Mouse (Mus musculus) liver, embryonic 15.5 days (tissue): Measurements from ENCODE around the gene Zcchc14. TPM values are rescaled to one million over a fixed set of nuclear protein-coding genes. Genes with fewer than 3 reads are reported as not detected.

Source experiments
- ATAC-seq: fragments of 200-750 bp; cut with Nextera tagmentation; 2 replicates; pipeline ENCODE4 v1.8.0; 2017; ENCODE audit warnings: moderate number of reproducible peaks, mild to moderate bottlenecking, moderate library complexity; ENCODE audit not compliant: insufficient read depth
- H3K27ac ChIP-seq: fragments of 300-500 bp; sonication (generic); replicated peaks from 2 replicates; pipeline ENCODE4 v1.5.1; 2015; ENCODE audit warnings: mild to moderate bottlenecking, inconsistent platforms
- H3K27me3 ChIP-seq: fragments of 300-500 bp; sonication (generic); 2 replicates; pipeline ENCODE4 v1.6.1; 2015; ENCODE audit warnings: mild to moderate bottlenecking, inconsistent platforms
- H3K36me3 ChIP-seq: fragments of 300-500 bp; sonication (generic); replicated peaks from 2 replicates; pipeline ENCODE4 v1.6.1; 2015; ENCODE audit warnings: moderate library complexity, mild to moderate bottlenecking, inconsistent platforms
- H3K4me1 ChIP-seq: fragments of 300-500 bp; sonication (generic); replicated peaks from 2 replicates; pipeline ENCODE4 v1.6.1; 2015; ENCODE audit warnings: inconsistent platforms
- H3K4me2 ChIP-seq: fragments of 300-500 bp; sonication (generic); 2 replicates; pipeline ENCODE4 v1.6.1; 2015; ENCODE audit warnings: moderate library complexity, mild to moderate bottlenecking, inconsistent platforms
- H3K4me3 ChIP-seq: fragments of 300-500 bp; sonication (generic); replicated peaks from 2 replicates; pipeline ENCODE4 v1.5.1; 2015; ENCODE audit warnings: mild to moderate bottlenecking, inconsistent platforms
- H3K9ac ChIP-seq: fragments of 300-500 bp; sonication (generic); 2 replicates; pipeline ENCODE4 v1.6.1; 2015; ENCODE audit warnings: moderate library complexity, mild to moderate bottlenecking, inconsistent platforms
- H3K9me3 ChIP-seq: fragments of 300-500 bp; sonication (generic); replicated peaks from 2 replicates; pipeline ENCODE4 v1.6.1; 2016; ENCODE audit warnings: inconsistent platforms
- WGBS: fragments of 180-500 bp; shearing (Covaris S2); methylation state at CpG from one replicate; pipeline ENCODE4 v1.1.7; 2015; ENCODE audit warnings: mixed read lengths; ENCODE audit not compliant: insufficient replicate concordance; 5-methylcytosine and 5-hydroxymethylcytosine counted together
- polyA plus RNA-seq: library from polyadenylated mRNA; unstranded; fragments of >200 nt; fragmentation: Nextera tagmentation; extraction: Ambion mirVana; gene quantifications from 2 replicates; pipeline ENCODE4 v1.2.1, GENCODE M21; 2015

The Zcchc14 gene
- polyA plus RNA-seq, 1 experiment from 2014 or later: 0.89 TPM

GRCm38 (mm10) chr8:121663101-121663500 is 10.4 kb upstream of the Zcchc14 start:
- H3K27ac ChIP-seq: no peak overlapping the region
- ATAC-seq: no peak
- H3K27me3 ChIP-seq: peaks cover 17% of the 10 kb centered on the region; the same call in 1 of the 2 replicates
- no peak overlapping the region for H3K4me2 ChIP-seq
- H3K36me3 ChIP-seq: no peaks in the 10 kb centered on the region
- no peaks in the 10 kb centered on the region for H3K9me3 ChIP-seq
- no peaks in the 10 kb centered on the region for H3K4me1 ChIP-seq
- no peak overlapping the region for H3K4me3 ChIP-seq
- WGBS: 73% methylated on average over 12 of the region's 12 CpGs
- no peak overlapping the region for H3K9ac ChIP-seq

- ATAC-seq: no peak
- H3K27me3 ChIP-seq: peaks cover 20% of the 10 kb centered on the region
Observed at GRCm38 (mm10) chr8:121661631-121662357, 9.1 kb upstream of the Zcchc14 start.

GRCm38 (mm10) chr8:121660602-121661001 is 7.9 kb upstream of the Zcchc14 start:
- Histone ChIP-seq H3K27ac (no peak overlapping the region), H3K4me1 (no peaks in the 10 kb centered on the region), H3K27me3 (peaks cover 23% of the 10 kb centered on the region), H3K9ac (no peak overlapping the region), H3K4me3 (no peak overlapping the region), H3K36me3 (no peaks in the 10 kb centered on the region), H3K4me2 (no peak overlapping the region), H3K9me3 (no peaks in the 10 kb centered on the region)
- 66% methylated on average over 15 of the region's 15 CpGs for WGBS
- no peak for ATAC-seq

More at GRCm38 (mm10) chr8:121661631-121662357, 9.1 kb upstream of the Zcchc14 start:
- Histone ChIP-seq H3K4me1 (no peaks in the 10 kb centered on the region), H3K4me2 (no peak overlapping the region), H3K9ac (no peak overlapping the region), H3K4me3 (no peak overlapping the region), H3K9me3 (no peaks in the 10 kb centered on the region), H3K27ac (no peak overlapping the region), H3K36me3 (no peaks in the 10 kb centered on the region)
- 52% methylated on average over 18 of the region's 18 CpGs for WGBS

- no peaks in the 10 kb centered on the region for H3K9me3 ChIP-seq
- H3K27me3 ChIP-seq: peaks cover 67% of the 10 kb centered on the region
- peaks cover 10% of the 10 kb centered on the region for H3K4me1 ChIP-seq
- WGBS: 59% methylated on average over 14 of the region's 14 CpGs
- H3K27ac ChIP-seq: no peak overlapping the region
- H3K4me3 ChIP-seq: no peak overlapping the region
- no peaks in the 10 kb centered on the region for H3K36me3 ChIP-seq
- no peak overlapping the region for H3K4me2 ChIP-seq
- no peak for ATAC-seq
- no peak overlapping the region for H3K9ac ChIP-seq
Observed at GRCm38 (mm10) chr8:121654966-121655494, 2.3 kb upstream of the Zcchc14 start.

GRCm38 (mm10) chr8:121654131-121654530 is 1.4 kb upstream of the Zcchc14 start:
- Histone ChIP-seq H3K4me2 (no peak overlapping the region), H3K4me3 (no peak overlapping the region), H3K27me3 (peaks cover 74% of the 10 kb centered on the region), H3K4me1 (peaks cover 12% of the 10 kb centered on the region), H3K9ac (no peak overlapping the region), H3K27ac (no peak overlapping the region), H3K9me3 (no peaks in the 10 kb centered on the region), H3K36me3 (no peaks in the 10 kb centered on the region)
- 54% methylated on average over 4 of the region's 4 CpGs for WGBS
- no peak for ATAC-seq

GRCm38 (mm10) chr8:121653340-121654019 is 779 bp upstream of the Zcchc14 start:
- peak overlapping the region; percentile 8; the same call in 1 of the 2 replicates for H3K9ac ChIP-seq
- no peak overlapping the region for H3K27ac ChIP-seq
- H3K36me3 ChIP-seq: no peaks in the 10 kb centered on the region
- WGBS: 8% methylated on average over 31 of the region's 31 CpGs
- H3K9me3 ChIP-seq: no peaks in the 10 kb centered on the region
- 0 out of 2 replicates have a peak, but pooled peaks have one; percentile 2 for ATAC-seq
- H3K4me3 ChIP-seq: peak overlapping the region; percentile 58
- H3K27me3 ChIP-seq: peaks cover 77% of the 10 kb centered on the region
- H3K4me1 ChIP-seq: peaks cover 12% of the 10 kb centered on the region
- peak overlapping the region; percentile 63 for H3K4me2 ChIP-seq

GRCm38 (mm10) chr8:121651874-121652361 is 783 bp downstream of the Zcchc14 start:
- H3K4me1 ChIP-seq: peaks cover 18% of the 10 kb centered on the region
- no peak overlapping the region for H3K27ac ChIP-seq
- peak overlapping the region; percentile 25; the same call in 1 of the 2 replicates for H3K9ac ChIP-seq
- H3K36me3 ChIP-seq: no peaks in the 10 kb centered on the region
- peak overlapping the region; percentile 52 for H3K4me3 ChIP-seq
- peak overlapping the region; percentile 61 for H3K4me2 ChIP-seq
- 2% methylated on average over 51 of the region's 56 CpGs for WGBS
- H3K9me3 ChIP-seq: no peaks in the 10 kb centered on the region
- peaks cover 83% of the 10 kb centered on the region for H3K27me3 ChIP-seq
- no peak for ATAC-seq

GRCm38 (mm10) chr8:121651308-121651873 is 1.3 kb downstream of the Zcchc14 start:
- Histone ChIP-seq H3K4me2 (peak overlapping the region; percentile 61), H3K36me3 (no peaks in the 10 kb centered on the region), H3K9ac (peak overlapping the region; percentile 25; the same call in 1 of the 2 replicates), H3K27me3 (peaks cover 82% of the 10 kb centered on the region), H3K4me3 (peak overlapping the region; percentile 52), H3K9me3 (no peaks in the 10 kb centered on the region), H3K27ac (no peak overlapping the region), H3K4me1 (peaks cover 19% of the 10 kb centered on the region)
- 14% methylated on average over 47 of the region's 47 CpGs for WGBS
- no peak for ATAC-seq

GRCm38 (mm10) chr8:121650389-121651307 is 2.1 kb downstream of the Zcchc14 start:
- Histone ChIP-seq H3K4me1 (peaks cover 20% of the 10 kb centered on the region), H3K9ac (no peak overlapping the region), H3K36me3 (no peaks in the 10 kb centered on the region), H3K9me3 (no peaks in the 10 kb centered on the region), H3K27ac (no peak overlapping the region), H3K27me3 (peaks cover 77% of the 10 kb centered on the region), H3K4me3 (peak overlapping the region; percentile 52), H3K4me2 (peak overlapping the region; percentile 61)
- no peak for ATAC-seq
- WGBS: 27% methylated on average over 20 of the region's 20 CpGs

- 56% methylated on average over 10 of the region's 10 CpGs for WGBS
- H3K27ac ChIP-seq: no peak overlapping the region
- no peak overlapping the region for H3K4me3 ChIP-seq
- H3K9me3 ChIP-seq: no peaks in the 10 kb centered on the region
- H3K27me3 ChIP-seq: peaks cover 69% of the 10 kb centered on the region
- H3K36me3 ChIP-seq: no peaks in the 10 kb centered on the region
- H3K4me1 ChIP-seq: peaks cover 20% of the 10 kb centered on the region
- no peak for ATAC-seq
- no peak overlapping the region for H3K9ac ChIP-seq
- peak overlapping the region; percentile 6; the same call in 1 of the 2 replicates for H3K4me2 ChIP-seq
Observed at GRCm38 (mm10) chr8:121649904-121650303, 2.8 kb downstream of the Zcchc14 start.
